9 mouse cellular contexts compared by ENCODE assay signal in genomic region chr7:142531973-142532521, GRCm38 (mm10). TPM values are rescaled to one million over a fixed set of nuclear protein-coding genes. Genes with fewer than 3 reads are reported as not detected.
DNase-seq lines count a peak whose midpoint lies in the region; ATAC-seq lines count a peak whose summit lies in the region.
"Had no signal": no experiment of that assay in that cellular context is flagged by ENCODE, and none has a peak within 500 bp of the region (broad histone marks: within the 10 kb centered on the region; RNA-seq: fewer than 3 reads in every experiment).

No protein-coding gene starts in this region.

- 66% methylated on average over 4 of the region's 4 CpGs for WGBS in lung, embryonic 16.5 days
- 63% methylated on average over 4 of the region's 4 CpGs for WGBS in liver, embryonic 13.5 days (ENCODE audit: insufficient replicate concordance)
- 73% methylated on average over 4 of the region's 4 CpGs for WGBS in stomach, embryonic 16.5 days

- ATAC-seq in lung, embryonic 16.5 days (ENCODE audit: low read depth), result peak; percentile 0
- no peak for ATAC-seq in liver, embryonic 13.5 days (ENCODE audit: low read depth)
- ATAC-seq in stomach, embryonic 16.5 days (ENCODE audit: insufficient read depth, low FRiP score), result no peak

- H3K27me3 ChIP-seq in lung, embryonic 16.5 days (ENCODE audit: control insufficient read depth, insufficient read depth, low read depth, low read length), result no peaks in the 10 kb centered on the region
- H3K27me3 ChIP-seq in liver, embryonic 13.5 days, result peaks cover 23% of the 10 kb centered on the region
- no peaks in the 10 kb centered on the region for H3K27me3 ChIP-seq in stomach, embryonic 16.5 days (ENCODE audit: control insufficient read depth, insufficient read depth, low read length)

- H3K9me3 ChIP-seq in lung, embryonic 16.5 days (ENCODE audit: control insufficient read depth, low read length), result no peaks in the 10 kb centered on the region
- H3K9me3 ChIP-seq in liver, embryonic 13.5 days (replicated peaks), result no peaks in the 10 kb centered on the region
- H3K9me3 ChIP-seq in stomach, embryonic 16.5 days (replicated peaks; ENCODE audit: control insufficient read depth, low read length), result no peaks in the 10 kb centered on the region

- DNase-seq in cerebellum, adult 11-12 months, result peak; percentile 38
- DNase-seq in cerebellum, postnatal 36 days, result no peak
- no peak for DNase-seq in lung, postnatal 25 days (ENCODE audit: low spot score)
- no peak for DNase-seq in liver, embryonic 13.5 days
- no peak for DNase-seq in cerebellum, adult 18-20 months
- no peak for DNase-seq in MN1 (ENCODE audit: low spot score)

- H3K36me3 ChIP-seq in lung, embryonic 16.5 days (ENCODE audit: control insufficient read depth, insufficient read depth, low read length), result peaks cover 3% of the 10 kb centered on the region; the same call in 1 of the 2 replicates
- peaks cover 15% of the 10 kb centered on the region for H3K36me3 ChIP-seq in liver, embryonic 13.5 days
- H3K36me3 ChIP-seq in stomach, embryonic 16.5 days (ENCODE audit: control insufficient read depth, insufficient read depth, low read length), result no peaks in the 10 kb centered on the region

- peaks cover 38% of the 10 kb centered on the region for H3K4me1 ChIP-seq in lung, embryonic 16.5 days (replicated peaks; ENCODE audit: control insufficient read depth, insufficient read depth, low read length)
- H3K4me1 ChIP-seq in liver, embryonic 13.5 days (replicated peaks), result peaks cover 67% of the 10 kb centered on the region
- peaks cover 59% of the 10 kb centered on the region for H3K4me1 ChIP-seq in stomach, embryonic 16.5 days (ENCODE audit: control insufficient read depth, insufficient read depth, low read length)

- H3K4me2 ChIP-seq in lung, embryonic 16.5 days (ENCODE audit: low read depth, low read length), result peak overlapping the region; percentile 69
- peak overlapping the region; percentile 86; the same call in 1 of the 2 replicates for H3K4me2 ChIP-seq in liver, embryonic 13.5 days
- H3K4me2 ChIP-seq in stomach, embryonic 16.5 days (ENCODE audit: low read depth, low read length), result peak overlapping the region; percentile 88

- H3K27ac ChIP-seq in lung, embryonic 16.5 days (ENCODE audit: low read length), result peak overlapping the region; percentile 85; the same call in 1 of the 2 replicates
- no peak overlapping the region for H3K27ac ChIP-seq in liver, embryonic 13.5 days
- H3K27ac ChIP-seq in stomach, embryonic 16.5 days (ENCODE audit: low read length), result peak overlapping the region; percentile 98
- H3K27ac ChIP-seq: left cerebral cortex, adult 2 months had no signal

- H3K4me3 ChIP-seq in lung, embryonic 16.5 days (ENCODE audit: low read length), result no peak overlapping the region
- peak overlapping the region; percentile 84; the same call in 1 of the 2 replicates for H3K4me3 ChIP-seq in liver, embryonic 13.5 days (replicated peaks)
- H3K4me3 ChIP-seq in stomach, embryonic 16.5 days (replicated peaks; ENCODE audit: low read length), result no peak overlapping the region

- peak overlapping the region; percentile 87; the same call in 1 of the 2 replicates for H3K9ac ChIP-seq in lung, embryonic 16.5 days (ENCODE audit: low read length)
- H3K9ac ChIP-seq in liver, embryonic 13.5 days, result no peak overlapping the region
- H3K9ac ChIP-seq in stomach, embryonic 16.5 days (ENCODE audit: low read length), result peak overlapping the region; percentile 92

RNA-seq across cellular contexts. Expression of gene Mrpl23, which starts 0.4 kb away (rescaled TPM):
- 17.2 and 22.4 TPM in 2 replicates for polyA plus RNA-seq in lung, embryonic 16.5 days (2015; fragmentation: Nextera tagmentation; extraction: Ambion mirVana)
- 11.3 and 12.2 TPM in 2 replicates for polyA plus RNA-seq in liver, embryonic 13.5 days (2015; fragmentation: Nextera tagmentation; extraction: Ambion mirVana)
- polyA plus RNA-seq in stomach, embryonic 16.5 days (2015; fragmentation: Nextera tagmentation; extraction: Ambion mirVana), result 16.2 and 30.7 TPM in 2 replicates

RNA-seq across cellular contexts. Expression of gene Tnnt3, which starts 33.4 kb away (rescaled TPM):
- polyA plus RNA-seq in lung, embryonic 16.5 days (2015; fragmentation: Nextera tagmentation; extraction: Ambion mirVana), result 17.9 and 50.7 TPM in 2 replicates
- 1.6 and 2.6 TPM in 2 replicates for polyA plus RNA-seq in liver, embryonic 13.5 days (2015; fragmentation: Nextera tagmentation; extraction: Ambion mirVana)
- 12.0 and 208 TPM in 2 replicates for polyA plus RNA-seq in stomach, embryonic 16.5 days (2015; fragmentation: Nextera tagmentation; extraction: Ambion mirVana)
